Mouse (Mus musculus) neutrophil, adult 65 days (primary cell): ENCODE data around the gene Art2b. TPM values are rescaled to one million over a fixed set of nuclear protein-coding genes. Genes with fewer than 3 reads are reported as not detected.

Source experiments
- total RNA-seq: library from RNA; stranded (reverse); gene quantifications from 2 replicates; pipeline ENCODE4 v1.2.4, GENCODE M21; 2023

Gene Art2b
- not detected in 2 replicates for total RNA-seq

GRCm38 (mm10) chr7:101585408-101585807 is at the start of gene Art2b:
Gene Art2b (minus strand): TSS chr7:101585600.

Other genes starting within 250 kb of the Art2b start
- gene Arap1, start 237.5 kb downstream of the Art2b start, total RNA-seq: 417 and 613 TPM in 2 replicates
- 64.5 and 75.3 TPM in 2 replicates for gene Gm45837, start 174.7 kb downstream of the Art2b start, total RNA-seq
- 223 and 258 TPM in 2 replicates for gene Pde2a, start 163.9 kb downstream of the Art2b start, total RNA-seq
- gene Clpb, start 78.0 kb upstream of the Art2b start, total RNA-seq: 9.7 and 9.9 TPM in 2 replicates
- not detected in 2 replicates for gene Phox2a, start 232.7 kb upstream of the Art2b start, total RNA-seq